Mouse (Mus musculus) ZHBTc4 (cell line): ENCODE data around the gene Gcg.
A peak's percentile ranks its signal among the peaks of the same experiment; 100 is the strongest.

Experiments
- DNase-seq: peaks from one replicate; pipeline ENCODE4 v3.0.0-alpha.2; 2011; ENCODE audit warnings: low read depth, low spot score

The Gcg gene

GRCm38 (mm10) chr2:62460231-62460710, 23.2 kb downstream of the Gcg start:
- DNase-seq = no peak

- DNase-seq = no peak
These were observed 23.9 kb downstream of the Gcg start for GRCm38 (mm10) chr2:62459241-62460174.

- peak; percentile 33 for DNase-seq
These were observed 25.4 kb downstream of the Gcg start for GRCm38 (mm10) chr2:62458070-62458469.

DNA sequence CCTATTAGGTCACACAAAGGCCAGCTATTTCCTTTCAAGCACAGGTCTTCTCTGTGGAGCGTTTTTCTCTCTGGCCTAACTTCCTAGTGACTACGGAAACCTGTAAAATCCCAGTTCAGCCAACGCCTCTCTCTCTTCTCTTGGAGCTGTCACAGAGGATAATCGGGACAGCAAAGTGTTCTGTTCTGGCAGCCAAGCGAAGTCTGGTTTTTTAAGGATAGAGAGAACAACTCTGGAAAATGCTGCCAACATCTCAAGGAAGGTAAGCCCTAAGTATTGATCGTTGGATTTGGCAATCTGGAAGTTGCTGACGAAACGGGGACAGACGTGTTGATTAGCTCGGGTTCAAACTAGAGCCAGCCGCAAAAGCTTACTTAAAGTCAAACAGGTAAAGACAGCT, 28.5 kb downstream of the Gcg start:
- no peak for DNase-seq

GRCm38 (mm10) chr2:62454033-62454432, 29.4 kb downstream of the Gcg start:
- no peak for DNase-seq

GRCm38 (mm10) chr2:62450364-62450763, 33.1 kb downstream of the Gcg start:
- DNase-seq = no peak

GRCm38 (mm10) chr2:62449692-62450346, 33.6 kb downstream of the Gcg start:
- DNase-seq = no peak

DNA sequence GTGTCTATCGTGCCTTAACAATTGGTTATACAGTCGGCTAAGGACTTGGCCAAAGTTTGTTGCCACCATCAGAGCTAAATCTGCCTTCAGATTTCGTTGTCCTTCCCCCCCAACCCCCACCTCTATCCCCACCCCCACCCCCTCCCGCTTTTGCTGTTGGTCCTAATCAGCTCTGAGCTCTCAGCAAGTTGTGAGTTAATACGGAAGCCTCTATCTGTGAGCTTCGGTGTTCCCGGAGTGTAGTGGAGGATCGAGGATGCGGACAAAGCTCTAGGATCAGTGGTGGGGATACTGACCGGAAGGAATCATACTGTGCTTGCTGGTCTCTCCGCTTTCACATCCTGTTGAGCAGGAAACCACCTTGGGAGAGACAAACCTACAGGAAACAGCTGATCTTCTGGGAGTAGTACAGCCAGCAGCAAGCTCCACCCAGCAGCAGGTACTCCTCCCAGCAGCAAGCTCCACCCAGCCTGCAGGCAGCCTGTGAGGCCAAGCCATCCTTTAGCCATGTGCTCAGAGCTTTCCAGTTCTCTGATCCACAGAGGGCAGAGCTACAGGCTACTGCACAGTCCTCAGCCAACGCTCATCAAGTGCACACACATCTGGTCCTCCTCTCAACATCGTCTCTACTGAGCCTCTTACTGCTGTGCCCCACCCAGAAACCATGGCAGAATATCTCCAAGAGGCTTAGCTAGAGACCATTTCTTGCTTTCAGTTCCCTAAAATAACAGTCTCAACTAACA, 42.5 kb downstream of the Gcg start:
- DNase-seq = peak; percentile 71

DNA sequence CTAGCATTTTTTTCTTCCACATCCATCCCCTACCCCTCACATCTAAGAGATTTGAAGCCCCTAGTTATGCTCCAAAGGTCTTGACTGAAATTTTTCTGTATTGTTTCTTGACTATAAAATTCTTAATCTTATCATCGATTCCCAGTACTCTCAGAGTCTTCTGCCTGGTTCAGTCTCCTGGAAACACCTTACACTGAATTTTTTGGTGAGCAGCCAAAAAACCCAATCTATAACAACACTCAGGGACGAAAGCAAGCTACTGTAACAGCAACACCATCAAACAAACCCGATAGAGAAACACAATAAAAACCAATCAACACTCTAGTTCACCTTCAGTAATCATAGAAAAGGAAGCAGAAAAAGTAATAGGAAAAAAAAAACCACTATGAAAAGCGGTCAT, 43.4 kb downstream of the Gcg start:
- no peak for DNase-seq

DNA sequence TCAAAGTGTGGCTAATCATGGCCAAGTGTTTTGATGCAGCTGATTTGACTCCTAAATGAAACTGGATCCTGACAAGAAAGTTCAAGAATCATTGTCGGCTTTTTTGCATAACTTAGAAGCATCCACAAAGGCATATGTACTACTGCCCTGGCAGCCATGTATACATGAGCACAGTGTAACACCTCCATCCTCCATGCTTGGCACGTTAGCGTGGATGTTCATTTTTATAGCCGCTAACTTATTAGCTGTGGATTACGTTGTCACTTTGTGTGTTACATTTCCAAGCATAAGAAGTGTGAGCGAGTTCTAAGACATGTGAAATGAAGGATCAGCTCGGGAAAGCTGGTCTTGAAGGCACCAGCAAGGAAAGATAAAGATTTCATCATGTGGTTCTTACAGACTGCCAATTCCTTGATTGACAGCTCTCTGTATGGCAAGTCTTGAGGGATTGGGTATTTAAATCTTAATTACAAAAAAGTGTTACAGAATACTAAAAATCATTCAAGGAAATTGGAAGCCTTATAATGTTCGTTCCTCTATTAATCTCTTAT, 52.1 kb downstream of the Gcg start:
- DNase-seq = no peak

- DNase-seq = no peak
These were observed 57.5 kb downstream of the Gcg start for GRCm38 (mm10) chr2:62425941-62426340.
